Mouse (Mus musculus) megakaryocyte, embryonic 14.5 days (primary cell): ENCODE measurements around the gene Rxfp2. TPM values are rescaled to one million over a fixed set of nuclear protein-coding genes. Genes with fewer than 3 reads are reported as not detected.

ENCODE experiments used
- H3K27me3 ChIP-seq: replicated peaks from 2 replicates; pipeline ENCODE3; 2012; ENCODE audit warnings: inconsistent platforms
- H3K36me3 ChIP-seq: replicated peaks from 2 replicates; pipeline ENCODE3; 2012; ENCODE audit warnings: low read length, inconsistent platforms, mixed read lengths
- H3K4me1 ChIP-seq: 2 replicates; pipeline ENCODE4 v1.6.1; 2012; ENCODE audit warnings: inconsistent platforms
- H3K4me3 ChIP-seq: replicated peaks from 2 replicates; pipeline ENCODE3; 2012; ENCODE audit warnings: moderate library complexity, mild to moderate bottlenecking, inconsistent platforms
- H3K9me3 ChIP-seq: 2 replicates; pipeline ENCODE4 v1.6.1; 2012; ENCODE audit warnings: inconsistent platforms
- FLI1 ChIP-seq: IDR thresholded peaks from 2 replicates; pipeline ENCODE4 v1.6.1; 2012; ENCODE audit warnings: low read length, inconsistent platforms, mixed read lengths
- GATA1 ChIP-seq: IDR thresholded peaks from 3 replicates; pipeline ENCODE4 v1.6.1; 2012; ENCODE audit warnings: mixed read lengths, low read length, inconsistent platforms, borderline replicate concordance
- polyA plus RNA-seq: library from polyadenylated mRNA; stranded (reverse); fragments of >175 nt; gene quantifications from 2 replicates; pipeline ENCODE4 v1.2.3, GENCODE M21; 2012; ENCODE audit warnings: low replicate concordance; ENCODE audit not compliant: insufficient read depth

Rxfp2 gene
- polyA plus RNA-seq, 1 experiment = not detected

GRCm38 (mm10) chr5:150032075-150032492 lies 13.6 kb downstream of the Rxfp2 start:
- Histone ChIP-seq H3K27me3 (no peaks in the 10 kb centered on the region), H3K9me3 (0 out of 2 replicates have a peak, but pooled peaks cover 1% of the 10 kb centered on the region), H3K4me3 (no peak overlapping the region), H3K4me1 (no peaks in the 10 kb centered on the region), H3K36me3 (no peaks in the 10 kb centered on the region)
- TF ChIP-seq FLI1 = no peak
- TF ChIP-seq GATA1 = no peak

GRCm38 (mm10) chr5:150036286-150036685 lies 17.8 kb downstream of the Rxfp2 start:
- Histone ChIP-seq H3K36me3 (no peaks in the 10 kb centered on the region), H3K27me3 (no peaks in the 10 kb centered on the region), H3K9me3 (no peaks in the 10 kb centered on the region), H3K4me1 (no peaks in the 10 kb centered on the region), H3K4me3 (no peak overlapping the region)
- TF ChIP-seq GATA1 (no peak), FLI1 (no peak)

- Histone ChIP-seq H3K4me1 (no peaks in the 10 kb centered on the region), H3K9me3 (peaks cover 5% of the 10 kb centered on the region; the same call in 1 of the 2 replicates), H3K27me3 (no peaks in the 10 kb centered on the region), H3K36me3 (no peaks in the 10 kb centered on the region), H3K4me3 (no peak overlapping the region)
- no peak for TF ChIP-seq FLI1
- TF ChIP-seq GATA1 = no peak
Measured at GRCm38 (mm10) chr5:150036918-150037317, 18.4 kb downstream of the Rxfp2 start.

- H3K4me1 ChIP-seq = no peaks in the 10 kb centered on the region
- H3K4me3 ChIP-seq = no peak overlapping the region
- no peak for TF ChIP-seq GATA1
- TF ChIP-seq FLI1 = no peak
- peaks cover 27% of the 10 kb centered on the region for H3K9me3 ChIP-seq
- H3K36me3 ChIP-seq = no peaks in the 10 kb centered on the region
- no peaks in the 10 kb centered on the region for H3K27me3 ChIP-seq
Measured at GRCm38 (mm10) chr5:150044533-150044932, 26.1 kb downstream of the Rxfp2 start.

- H3K27me3 ChIP-seq = no peaks in the 10 kb centered on the region
- H3K4me1 ChIP-seq = no peaks in the 10 kb centered on the region
- H3K36me3 ChIP-seq = no peaks in the 10 kb centered on the region
- H3K4me3 ChIP-seq = no peak overlapping the region
- no peak for TF ChIP-seq FLI1
- no peak for TF ChIP-seq GATA1
- H3K9me3 ChIP-seq = peaks cover 26% of the 10 kb centered on the region
Measured at GRCm38 (mm10) chr5:150046438-150046837, 28.0 kb downstream of the Rxfp2 start.

GRCm38 (mm10) chr5:150049946-150050345 lies 31.5 kb downstream of the Rxfp2 start:
- Histone ChIP-seq H3K4me3 (no peak overlapping the region), H3K27me3 (no peaks in the 10 kb centered on the region), H3K36me3 (no peaks in the 10 kb centered on the region), H3K4me1 (no peaks in the 10 kb centered on the region), H3K9me3 (peaks cover 9% of the 10 kb centered on the region)
- TF ChIP-seq GATA1 (no peak), FLI1 (no peak)

GRCm38 (mm10) chr5:150051828-150052227 lies 33.4 kb downstream of the Rxfp2 start:
- Histone ChIP-seq H3K27me3 (no peaks in the 10 kb centered on the region), H3K36me3 (no peaks in the 10 kb centered on the region), H3K9me3 (peaks cover 4% of the 10 kb centered on the region), H3K4me3 (no peak overlapping the region), H3K4me1 (no peaks in the 10 kb centered on the region)
- no peak for TF ChIP-seq FLI1
- TF ChIP-seq GATA1 = no peak

GRCm38 (mm10) chr5:150053294-150053693 lies 34.8 kb downstream of the Rxfp2 start:
- no peak overlapping the region for H3K4me3 ChIP-seq
- no peaks in the 10 kb centered on the region for H3K36me3 ChIP-seq
- H3K27me3 ChIP-seq = no peaks in the 10 kb centered on the region
- H3K9me3 ChIP-seq = peaks cover 19% of the 10 kb centered on the region
- no peaks in the 10 kb centered on the region for H3K4me1 ChIP-seq
- TF ChIP-seq FLI1 (no peak), GATA1 (no peak)

- no peak overlapping the region for H3K4me3 ChIP-seq
- TF ChIP-seq GATA1 = no peak
- TF ChIP-seq FLI1 = no peak
Measured at GRCm38 (mm10) chr5:150053956-150054355, 35.5 kb downstream of the Rxfp2 start.

GRCm38 (mm10) chr5:150055322-150055721 lies 36.8 kb downstream of the Rxfp2 start:
- Histone ChIP-seq H3K27me3 (no peaks in the 10 kb centered on the region), H3K4me3 (no peak overlapping the region), H3K36me3 (no peaks in the 10 kb centered on the region), H3K4me1 (no peaks in the 10 kb centered on the region), H3K9me3 (peaks cover 32% of the 10 kb centered on the region)
- TF ChIP-seq GATA1 (no peak), FLI1 (no peak)

More at GRCm38 (mm10) chr5:150053956-150054355, 35.5 kb downstream of the Rxfp2 start:
- no peaks in the 10 kb centered on the region for H3K27me3 ChIP-seq
- peaks cover 25% of the 10 kb centered on the region for H3K9me3 ChIP-seq
- H3K36me3 ChIP-seq = no peaks in the 10 kb centered on the region
- no peaks in the 10 kb centered on the region for H3K4me1 ChIP-seq

GRCm38 (mm10) chr5:150056056-150056455 lies 37.6 kb downstream of the Rxfp2 start:
- no peak overlapping the region for H3K4me3 ChIP-seq
- no peaks in the 10 kb centered on the region for H3K4me1 ChIP-seq
- H3K36me3 ChIP-seq = no peaks in the 10 kb centered on the region
- no peaks in the 10 kb centered on the region for H3K27me3 ChIP-seq
- TF ChIP-seq GATA1 = no peak
- no peak for TF ChIP-seq FLI1
- H3K9me3 ChIP-seq = peaks cover 37% of the 10 kb centered on the region
